Mouse (Mus musculus) lung, postnatal 25 days (tissue): ENCODE data around the gene Tssc4.

Experiments
- DNase-seq: peaks from one replicate; pipeline ENCODE4 v3.0.0; 2022; ENCODE audit warnings: low spot score

Tssc4 gene

GRCm38 (mm10) chr7:143044826-143045206 is 24.2 kb upstream of the Tssc4 start:
- no peak for DNase-seq

DNA sequence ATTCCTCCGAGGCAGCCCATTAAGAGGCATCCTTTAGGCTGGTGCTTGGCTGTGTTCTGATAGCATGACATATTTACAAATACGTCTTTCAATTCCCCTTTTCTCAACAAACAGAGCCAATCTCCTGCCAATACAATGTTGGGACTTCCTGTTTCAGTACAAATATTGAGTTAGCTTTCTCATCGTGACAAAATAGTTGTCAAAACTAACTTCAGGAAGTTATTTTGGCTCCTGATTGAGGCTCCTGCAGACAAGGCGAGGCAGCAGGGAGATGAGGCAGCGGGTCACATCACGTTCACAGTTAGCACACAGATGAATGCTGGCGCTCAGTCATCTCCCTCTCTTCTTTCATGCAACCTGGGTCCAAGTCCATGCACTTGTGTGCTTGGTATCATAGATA is 22.7 kb upstream of the Tssc4 start:
- DNase-seq: no peak

DNA sequence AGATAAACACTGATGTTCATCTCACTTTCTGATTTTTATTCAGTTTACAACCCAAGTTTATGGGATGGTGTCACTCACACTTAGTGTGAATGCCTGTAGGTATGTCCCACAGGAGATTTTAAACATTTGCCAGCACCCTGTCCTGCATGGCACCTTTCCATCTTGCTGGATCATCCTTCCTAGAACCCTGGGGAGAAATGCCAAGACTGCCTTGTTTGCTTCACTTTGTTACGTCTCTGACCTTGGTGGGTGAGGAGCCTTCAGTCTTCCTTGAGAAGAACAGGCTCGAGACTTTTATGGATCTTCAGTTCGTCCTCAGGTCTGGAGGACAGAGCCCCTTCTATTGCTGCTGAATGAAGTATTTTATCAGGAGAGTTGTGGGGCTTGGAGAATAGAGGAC is 19.7 kb upstream of the Tssc4 start:
- no peak for DNase-seq

DNA sequence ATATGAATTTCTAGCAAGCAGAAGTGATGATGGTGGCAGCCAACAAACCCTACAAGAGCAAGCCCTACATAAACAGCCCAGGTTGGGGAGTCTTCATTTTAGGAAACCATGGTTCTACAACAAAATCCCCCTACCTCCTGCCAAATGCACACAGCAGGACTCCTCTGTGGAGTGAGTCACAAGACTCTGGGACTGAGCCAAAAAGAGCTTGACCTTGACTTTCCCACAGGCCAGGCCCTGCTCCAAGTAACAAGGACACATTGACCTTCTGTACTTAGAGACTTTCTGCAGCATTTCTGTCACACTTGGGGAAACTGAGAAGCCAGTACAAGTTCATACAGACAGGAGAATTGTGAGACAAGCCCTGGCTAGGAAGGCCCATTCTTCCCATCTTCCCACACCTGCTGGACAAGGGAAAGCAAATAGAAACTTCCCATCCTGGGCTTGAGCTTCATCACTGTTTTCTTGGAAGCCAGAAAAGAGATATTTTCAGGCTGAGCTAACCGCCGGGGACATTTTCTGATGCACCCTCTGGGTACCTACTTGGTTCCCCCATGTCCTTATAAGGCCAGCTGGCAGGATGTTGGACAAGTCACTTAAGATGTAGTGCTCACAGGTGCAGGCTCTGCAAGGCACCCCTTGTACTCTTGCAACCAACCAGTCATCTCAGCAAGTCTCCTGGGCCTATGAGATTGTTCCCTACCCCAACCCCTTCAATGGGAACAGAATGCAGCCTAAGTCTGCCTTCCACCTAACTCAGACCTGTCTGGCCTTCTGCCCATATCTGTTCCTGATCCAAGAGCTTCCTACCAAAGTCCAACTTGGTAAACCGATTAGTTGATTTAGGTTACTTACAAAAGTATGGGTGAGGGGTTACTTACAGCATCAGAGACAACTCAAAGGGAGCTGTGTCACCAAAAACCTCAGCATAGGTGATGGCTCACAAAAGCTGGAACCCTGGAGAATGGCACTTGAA is 18.9 kb upstream of the Tssc4 start:
- peak; percentile 55 for DNase-seq

- no peak for DNase-seq
Measured at GRCm38 (mm10) chr7:143051316-143051715, 17.7 kb upstream of the Tssc4 start.

DNA sequence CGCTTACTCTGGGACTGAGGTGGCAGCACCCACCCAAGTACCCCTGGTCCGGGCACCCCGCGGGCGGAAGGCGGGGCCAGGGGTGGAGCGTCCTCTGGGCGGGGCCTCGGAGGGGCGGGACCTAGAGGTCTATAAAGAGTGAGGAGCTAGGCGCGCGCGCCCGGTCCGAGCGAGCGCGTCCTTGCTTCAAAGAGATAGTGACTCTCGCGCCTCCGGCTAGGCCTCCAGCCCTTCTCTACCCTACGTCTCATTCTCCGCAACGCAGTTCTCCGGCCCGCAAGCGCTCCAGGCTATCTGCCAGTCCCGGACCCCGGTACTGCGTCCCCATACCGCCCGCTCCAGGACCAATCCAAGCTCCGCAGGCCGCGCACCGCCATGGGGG is 16.4 kb upstream of the Tssc4 start, which contains the start of gene Cd81:
TSS of gene Cd81 (plus strand) at position 114 of the 382 bp plus-strand sequence.
- peak; percentile 83 for DNase-seq

DNA sequence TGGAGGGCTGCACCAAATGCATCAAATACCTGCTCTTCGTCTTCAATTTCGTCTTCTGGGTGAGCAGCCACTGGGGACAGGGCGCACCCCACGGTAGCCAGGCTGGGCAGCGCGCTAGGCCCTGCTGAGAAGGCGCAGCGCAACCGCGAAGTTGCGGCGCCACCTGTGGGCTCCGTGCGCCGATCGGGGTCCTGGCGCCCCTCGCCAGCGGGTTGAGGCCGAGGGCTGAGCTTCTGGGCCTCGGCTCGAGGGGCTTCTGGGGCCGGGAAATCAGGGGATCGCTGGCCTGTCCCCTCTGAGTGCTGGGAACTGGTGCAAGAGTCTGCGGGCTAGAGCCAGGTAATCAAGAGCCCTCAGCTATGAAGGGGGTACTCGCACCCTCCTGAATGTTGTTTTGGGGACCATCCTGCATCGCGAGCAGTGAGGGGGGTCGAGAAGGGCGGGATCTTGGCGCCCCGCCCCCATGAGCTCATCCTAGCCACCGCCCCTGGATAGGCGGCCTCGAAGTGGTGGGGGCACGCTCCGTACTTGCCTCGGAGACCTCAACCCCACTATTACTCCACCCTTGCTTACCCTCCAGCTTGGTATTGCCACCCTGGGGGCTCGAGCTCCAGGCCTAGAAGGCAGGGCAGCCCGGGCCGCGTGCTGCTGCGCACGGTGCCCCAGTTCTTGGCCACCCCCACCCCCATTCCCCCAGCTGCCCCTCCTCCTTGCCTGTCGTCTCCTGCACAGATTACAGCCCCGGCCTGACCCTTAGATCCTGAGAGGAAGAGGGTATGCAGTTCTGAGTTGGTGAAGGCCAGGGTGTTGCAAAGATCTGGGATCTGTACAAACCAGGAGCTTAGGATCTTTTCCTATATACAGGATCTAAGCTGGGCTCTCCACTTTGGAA is 15.8 kb upstream of the Tssc4 start:
- DNase-seq: peak; percentile 49

DNA sequence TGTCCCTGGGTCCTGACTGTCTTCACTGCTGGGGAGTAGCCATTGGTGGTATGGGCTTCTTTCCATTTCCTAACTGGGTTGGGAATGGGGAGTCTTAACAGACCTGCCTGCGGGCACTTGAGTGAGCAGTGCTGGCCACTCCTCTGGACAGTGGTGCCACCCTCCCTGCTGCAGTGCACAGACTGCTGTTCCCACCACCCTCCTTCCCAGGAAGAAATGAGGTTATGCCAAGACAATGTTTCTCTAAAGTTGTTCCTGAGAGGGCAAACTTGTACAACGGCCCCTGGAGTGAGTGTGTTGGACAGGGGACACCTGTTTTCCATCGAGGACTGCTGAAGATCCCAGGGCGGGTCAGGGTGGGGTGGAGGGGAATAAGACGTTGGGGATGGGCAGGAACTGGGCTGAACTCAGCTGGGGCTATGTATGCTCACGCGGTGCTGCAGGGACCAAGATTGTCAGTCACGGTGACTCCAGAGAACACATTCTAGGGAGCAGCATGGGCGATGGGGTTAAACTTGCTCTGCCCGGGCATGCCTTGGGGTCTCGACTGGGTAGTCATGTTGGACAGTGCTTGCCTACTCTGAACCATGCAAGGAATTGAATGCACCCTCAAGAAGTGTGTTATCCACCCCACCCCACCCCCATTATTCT is 15.0 kb upstream of the Tssc4 start:
- no peak for DNase-seq

DNA sequence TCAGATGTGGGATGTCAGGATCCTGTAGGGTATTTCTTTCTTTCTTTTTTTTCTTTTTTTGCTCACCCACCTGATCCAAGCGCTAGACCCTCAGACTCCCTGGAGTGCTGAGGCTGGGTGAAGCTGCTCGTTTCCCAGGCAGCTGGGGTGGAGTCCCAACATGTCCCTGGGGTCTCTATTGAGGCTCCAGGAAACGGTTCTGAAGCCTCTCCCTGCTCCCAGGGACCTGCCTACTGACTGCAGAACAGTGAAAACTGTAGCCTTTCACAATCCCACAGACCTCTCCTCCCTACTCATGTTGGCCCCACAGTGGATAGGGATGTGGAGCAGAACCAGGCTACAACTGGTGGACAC is 14.5 kb upstream of the Tssc4 start:
- no peak for DNase-seq

DNA sequence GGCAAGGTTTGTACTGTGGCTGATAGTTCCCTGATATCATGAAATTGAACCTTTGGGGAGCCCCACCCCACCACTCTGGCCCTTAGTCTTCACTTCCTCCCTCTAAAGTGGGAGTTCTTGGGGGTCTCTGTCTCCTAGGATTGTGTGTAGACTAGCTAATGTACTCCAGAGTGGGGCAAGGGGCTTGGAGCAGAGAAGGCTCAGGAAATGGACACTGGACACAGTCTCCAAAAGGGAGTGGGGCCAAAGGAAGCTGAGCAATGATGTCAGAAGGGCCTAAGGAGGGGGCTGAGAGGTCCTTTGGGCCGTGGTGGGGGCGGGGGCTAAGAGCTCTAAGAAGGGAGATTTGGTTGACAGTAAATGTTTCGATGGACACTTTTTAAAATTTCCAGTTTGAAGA is 14.0 kb upstream of the Tssc4 start:
- no peak for DNase-seq

DNA sequence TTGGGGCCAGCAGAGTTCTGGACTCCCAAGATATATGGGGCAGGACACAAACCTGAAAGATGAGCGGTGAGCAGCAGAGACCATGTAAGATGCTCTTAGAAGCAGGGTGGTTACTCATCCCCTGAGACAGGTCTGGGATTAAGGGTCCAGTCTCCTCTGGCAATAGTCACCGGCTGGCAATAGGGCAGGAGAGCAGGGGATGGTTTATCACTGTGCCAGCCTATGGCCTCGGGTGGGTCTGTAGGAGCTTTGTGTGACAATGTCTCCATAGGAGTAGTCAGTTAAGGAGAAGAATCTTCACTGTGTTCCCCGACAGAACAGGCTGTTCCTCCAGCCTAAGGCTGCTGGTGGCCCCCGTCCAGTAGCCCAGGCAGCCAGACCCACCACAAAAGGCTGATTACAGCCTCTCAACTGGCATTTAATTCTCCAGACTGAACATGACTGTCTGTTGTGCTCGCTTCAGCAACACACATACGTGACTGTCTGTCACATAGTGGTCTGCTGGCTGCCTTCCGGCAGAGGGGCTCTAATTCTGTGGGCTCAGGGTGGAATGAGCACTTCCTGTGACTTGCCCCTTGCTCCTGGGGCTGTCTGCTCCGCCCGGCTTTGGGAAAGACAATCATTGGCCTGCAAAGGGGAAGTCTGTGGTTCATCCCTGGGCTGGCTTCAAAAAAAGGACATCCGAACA is 13.4 kb upstream of the Tssc4 start:
- no peak for DNase-seq

DNA sequence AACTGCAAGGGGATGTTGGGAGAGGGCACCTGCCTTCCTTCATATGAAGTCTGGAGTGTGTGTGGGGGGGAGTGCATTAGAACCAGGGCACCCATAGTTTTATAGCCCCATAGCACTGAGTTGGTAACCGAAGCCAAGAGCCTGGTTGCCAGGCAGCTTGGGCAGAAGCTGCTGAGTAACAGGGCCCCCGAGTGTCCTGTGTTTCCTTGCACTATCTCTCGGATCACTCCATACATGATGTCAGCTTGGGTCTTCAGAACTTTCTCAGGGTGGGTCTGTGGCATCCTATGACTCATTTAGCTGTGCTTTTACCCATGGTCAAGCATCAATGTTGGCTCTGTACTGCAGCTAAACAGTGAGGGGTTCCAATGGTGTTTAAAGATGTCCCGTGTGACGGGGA is 12.0 kb upstream of the Tssc4 start:
- DNase-seq: no peak

GRCm38 (mm10) chr7:143057667-143058220 is 11.3 kb upstream of the Tssc4 start:
- DNase-seq: no peak

GRCm38 (mm10) chr7:143058221-143058697 is 10.8 kb upstream of the Tssc4 start:
- DNase-seq: peak; percentile 27

DNA sequence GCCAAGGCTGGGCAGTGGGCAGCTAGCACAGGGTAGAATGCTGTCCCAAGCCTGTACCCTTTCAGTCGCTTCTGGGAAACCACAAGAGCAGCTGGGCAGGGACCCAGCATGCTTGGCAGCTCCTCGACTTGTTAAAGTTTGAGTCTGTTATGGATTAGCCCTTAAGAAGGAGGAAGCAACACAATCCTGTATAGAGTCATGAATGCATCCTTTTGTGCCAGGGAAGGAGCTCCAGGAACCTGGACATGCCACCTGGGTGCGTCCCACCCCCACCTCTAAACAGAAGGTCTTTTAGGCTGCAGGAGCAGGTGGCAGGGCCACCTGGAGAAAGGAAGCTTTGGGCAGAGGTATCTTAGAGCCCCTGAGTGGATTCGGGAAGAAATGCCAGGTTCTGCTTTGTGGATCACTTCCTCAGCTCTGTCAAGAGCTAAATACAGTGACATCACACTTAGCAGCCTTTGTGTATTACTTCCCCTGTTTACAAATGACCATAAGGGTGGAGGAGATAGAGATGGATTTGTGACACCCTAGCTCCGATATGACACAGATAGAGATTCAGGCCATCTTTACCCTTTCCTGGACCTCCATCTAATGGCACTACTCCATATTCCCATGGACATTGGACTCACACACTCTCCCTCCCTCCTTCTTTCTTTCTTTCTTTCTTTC is 9.7 kb upstream of the Tssc4 start:
- peak; percentile 55 for DNase-seq

DNA sequence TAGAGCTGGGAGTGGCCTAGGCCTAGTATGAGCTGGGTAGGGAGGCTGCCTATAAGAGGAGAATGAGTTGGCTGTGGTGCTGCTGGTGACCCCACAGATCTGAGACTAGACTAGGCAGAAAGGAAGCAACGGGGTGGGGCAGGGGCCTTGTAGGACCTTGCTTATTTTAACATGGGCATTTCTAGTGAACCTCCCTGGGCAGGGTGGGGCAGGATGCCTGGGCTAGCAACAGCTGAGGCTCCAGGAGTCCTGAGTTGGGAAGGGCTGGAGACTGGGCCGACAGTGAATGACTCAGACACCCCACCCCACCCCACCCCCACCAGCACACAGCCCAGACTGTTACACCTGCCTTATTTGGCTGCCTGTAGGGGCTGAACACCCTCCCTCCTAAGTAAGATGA is 6.3 kb upstream of the Tssc4 start:
- DNase-seq: no peak

DNA sequence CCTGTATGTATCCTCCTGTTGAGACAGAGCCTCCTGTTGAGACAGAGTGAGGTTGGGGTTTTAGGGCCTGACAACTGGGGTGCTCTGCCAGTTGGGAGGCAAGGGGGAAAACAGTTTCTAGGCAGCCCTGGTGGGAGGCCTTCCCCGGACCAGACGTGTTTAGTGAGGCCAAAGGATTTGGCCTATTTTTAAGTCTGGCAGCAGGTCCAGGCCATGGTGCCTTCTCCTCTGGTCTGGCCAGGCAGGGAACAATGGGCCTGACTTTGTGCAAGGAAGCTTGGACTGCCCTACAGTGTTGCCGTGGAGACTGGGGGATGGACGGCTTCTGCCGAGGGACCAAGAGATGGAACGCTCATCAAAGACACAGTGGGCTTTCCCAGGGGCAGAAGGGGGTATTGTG is 4.8 kb upstream of the Tssc4 start:
- DNase-seq: no peak

DNA sequence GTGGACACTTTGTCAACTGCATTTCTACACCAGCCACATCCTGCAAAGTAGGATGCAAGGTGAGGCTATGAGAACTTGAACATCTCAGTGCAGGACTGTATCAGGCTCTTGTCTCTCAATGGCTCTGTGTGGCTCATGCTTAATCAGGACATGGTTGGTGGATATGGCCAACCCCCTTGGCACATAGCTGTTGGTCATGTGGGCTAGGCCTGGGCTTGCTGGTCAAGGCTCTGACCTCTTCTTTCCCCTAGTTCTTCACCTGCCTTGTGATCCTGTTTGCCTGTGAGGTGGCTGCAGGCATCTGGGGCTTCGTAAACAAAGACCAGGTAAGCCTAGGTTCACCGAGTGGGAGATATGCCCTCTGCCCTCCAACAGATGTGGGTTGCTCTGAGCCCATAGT is 3.4 kb upstream of the Tssc4 start:
- no peak for DNase-seq

GRCm38 (mm10) chr7:143067469-143067868 is 1.6 kb upstream of the Tssc4 start:
- DNase-seq: no peak

DNA sequence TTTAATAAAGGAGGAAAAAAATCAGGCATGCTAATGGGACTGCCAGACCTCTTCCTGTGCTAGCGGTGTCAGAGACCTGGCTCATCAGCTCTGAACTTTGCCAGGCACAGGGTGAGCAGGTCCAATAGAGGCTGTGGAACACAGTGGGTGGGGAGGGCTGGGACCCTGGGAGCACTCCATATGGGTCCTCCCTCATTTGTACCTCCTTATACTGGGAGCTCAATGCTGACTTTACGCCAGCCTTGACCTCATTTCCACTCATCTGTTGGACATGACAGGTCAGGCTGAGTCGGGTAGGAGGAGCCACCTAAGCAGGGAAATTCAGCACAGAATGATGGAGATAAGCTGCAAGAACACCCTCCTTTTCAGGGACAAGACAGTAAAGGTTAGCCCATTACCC is 1.2 kb upstream of the Tssc4 start:
- no peak for DNase-seq

DNA sequence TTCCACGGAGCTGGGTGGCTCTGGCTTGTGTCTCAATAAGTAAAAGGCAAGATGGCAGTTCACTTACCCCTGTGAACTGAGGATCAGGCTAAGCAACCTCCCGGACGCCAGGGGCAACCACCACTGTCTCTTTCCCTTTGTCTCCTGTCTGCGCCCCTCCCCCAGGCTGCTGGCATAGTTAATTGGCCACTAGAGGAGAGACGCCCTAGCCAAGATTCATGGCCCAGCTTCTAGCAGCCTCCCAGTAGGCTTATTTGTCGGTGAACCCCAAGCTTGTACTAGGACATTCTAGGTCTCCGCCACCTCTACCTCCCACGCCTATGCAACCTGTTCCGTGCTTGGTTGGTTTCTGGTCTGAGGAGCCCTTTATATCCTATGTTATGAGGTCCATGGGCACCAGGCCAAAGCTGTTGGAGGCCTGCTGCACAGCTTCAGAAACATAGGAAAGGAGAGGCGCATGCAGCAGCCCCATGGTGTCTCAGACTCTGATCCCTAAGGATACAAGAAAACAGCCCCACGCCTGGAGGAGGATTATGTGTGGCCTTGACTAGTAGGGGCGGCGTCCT is 650 bp upstream of the Tssc4 start:
- DNase-seq: no peak
